Mouse (Mus musculus): ENCODE data around the gene Hdgfl1. TPM values are rescaled to one million over a fixed set of nuclear protein-coding genes. Genes with fewer than 3 reads are reported as not detected.

The Hdgfl1 gene
- total RNA-seq (2021): not detected

DNA sequence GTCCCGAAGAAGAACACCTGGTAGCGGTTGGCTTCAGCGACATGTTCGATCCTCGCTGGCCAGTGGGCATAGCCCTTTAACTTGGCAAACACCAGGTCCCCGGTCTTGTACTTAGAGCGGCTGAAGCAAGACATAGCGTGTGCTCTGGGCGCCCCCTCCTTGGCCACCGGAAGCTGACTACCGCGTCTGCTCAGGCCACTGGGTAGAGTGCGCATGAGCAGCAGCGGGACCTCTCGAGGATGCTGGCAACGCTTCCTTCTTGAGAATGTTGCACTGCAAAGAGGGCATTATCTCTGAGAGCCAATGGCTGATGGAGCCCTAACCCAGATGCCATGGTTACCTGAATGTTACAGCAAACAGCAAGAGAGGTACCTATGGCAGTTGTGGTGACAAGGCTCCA is at the start of gene Hdgfl1:
Gene Hdgfl1, minus strand, starts transcription at position 211 of the 400 bp plus-strand sequence.
- no peak for DNase-seq

DNA sequence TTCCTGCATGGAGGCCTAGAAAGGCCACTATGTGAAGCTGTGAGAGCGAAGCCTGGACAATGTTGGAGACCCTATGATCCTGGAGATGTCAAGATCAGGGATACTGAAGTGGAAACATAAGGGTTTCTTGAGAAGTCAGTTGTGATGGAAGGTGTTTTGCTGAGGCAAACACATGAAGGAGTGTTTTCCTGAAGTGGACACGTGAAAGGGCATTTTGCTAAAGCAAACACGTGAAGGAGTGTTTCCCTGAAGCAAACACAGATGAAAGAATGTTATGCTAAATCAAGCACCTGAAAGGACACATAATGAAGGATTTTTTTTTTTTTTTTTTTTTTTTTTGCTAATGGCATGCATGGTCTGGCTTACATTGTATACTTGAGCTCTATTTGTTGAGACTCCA is 25.5 kb upstream of the Hdgfl1 start:
- DNase-seq: no peak

DNA sequence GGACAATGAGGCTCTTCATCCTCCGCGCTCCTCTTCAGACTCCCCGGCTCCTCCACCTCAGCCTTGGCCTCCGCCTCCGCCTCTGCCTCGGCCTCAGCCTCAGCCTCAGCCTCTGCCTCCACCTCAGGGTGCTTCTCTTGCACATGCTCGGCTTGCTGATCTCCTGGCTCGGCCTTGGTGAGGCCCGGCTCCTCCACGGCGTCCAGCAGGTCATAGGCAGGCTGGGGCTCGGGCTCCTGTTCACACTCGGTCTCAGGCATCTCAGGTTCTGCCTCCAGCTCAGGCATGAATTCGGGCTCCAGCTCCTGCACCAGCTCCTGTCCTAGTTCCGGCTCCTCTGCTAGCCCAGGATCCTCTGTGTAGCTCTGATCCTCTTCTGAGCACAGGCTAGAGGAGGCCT is 541 bp downstream of the Hdgfl1 start:
- DNase-seq: no peak

DNA sequence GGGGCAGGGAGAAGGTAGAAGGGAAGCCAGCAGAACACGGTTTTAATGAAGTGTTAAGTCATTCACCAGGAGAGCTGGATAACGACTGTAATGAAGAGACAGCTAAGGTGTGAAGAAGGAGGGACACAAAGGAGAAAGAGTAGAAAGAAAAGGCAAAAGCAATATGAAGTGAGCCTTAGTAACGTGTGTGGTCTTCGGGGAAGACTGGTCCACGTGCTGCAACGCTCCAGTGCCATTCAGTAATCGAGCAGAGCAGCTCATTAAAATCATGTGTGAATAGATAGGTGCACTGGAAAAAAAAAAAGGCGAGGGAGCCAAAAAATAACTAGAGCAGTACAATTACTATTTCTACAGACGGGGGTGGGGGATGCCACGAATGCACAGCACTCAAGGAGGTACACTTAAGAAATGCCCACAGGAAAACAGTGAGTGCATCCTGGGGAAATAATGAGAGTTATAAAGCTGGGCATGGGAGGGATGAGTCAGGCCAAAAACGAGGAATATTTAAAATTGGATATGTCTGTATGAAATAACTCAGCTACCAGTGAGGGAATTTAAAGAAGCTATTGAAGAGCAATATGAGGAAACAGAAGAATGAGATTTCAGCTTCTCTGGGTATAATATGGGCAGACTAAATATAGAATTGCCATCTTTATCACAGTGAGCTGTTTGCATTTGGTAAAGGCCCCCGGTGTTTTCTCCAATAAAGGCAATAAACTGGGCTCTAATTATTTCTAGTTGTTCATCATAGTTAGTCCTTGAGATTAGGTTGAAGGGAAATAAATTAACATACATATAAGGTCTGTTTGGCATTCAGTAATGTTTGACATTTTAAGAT is 7.8 kb downstream of the Hdgfl1 start:
- DNase-seq: no peak

DNA sequence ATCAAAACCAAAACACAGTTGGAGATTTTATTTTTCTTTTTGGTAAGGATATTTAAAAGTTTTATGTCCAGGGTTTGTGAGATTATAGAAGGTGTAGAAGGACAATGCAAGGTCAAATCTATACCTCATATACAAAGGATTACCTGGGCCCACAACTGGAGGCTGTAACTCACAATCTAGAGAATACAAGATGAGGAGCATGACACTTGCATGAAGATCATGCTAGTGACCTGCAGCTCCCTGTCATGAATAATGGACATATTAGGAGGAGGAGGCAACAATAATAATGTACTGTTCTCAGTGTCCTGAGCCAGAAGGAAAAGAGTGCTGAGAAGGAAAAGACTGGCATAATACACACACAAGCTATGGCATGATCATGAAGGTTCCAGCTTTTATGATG is 17.1 kb downstream of the Hdgfl1 start:
- no peak for DNase-seq

DNA sequence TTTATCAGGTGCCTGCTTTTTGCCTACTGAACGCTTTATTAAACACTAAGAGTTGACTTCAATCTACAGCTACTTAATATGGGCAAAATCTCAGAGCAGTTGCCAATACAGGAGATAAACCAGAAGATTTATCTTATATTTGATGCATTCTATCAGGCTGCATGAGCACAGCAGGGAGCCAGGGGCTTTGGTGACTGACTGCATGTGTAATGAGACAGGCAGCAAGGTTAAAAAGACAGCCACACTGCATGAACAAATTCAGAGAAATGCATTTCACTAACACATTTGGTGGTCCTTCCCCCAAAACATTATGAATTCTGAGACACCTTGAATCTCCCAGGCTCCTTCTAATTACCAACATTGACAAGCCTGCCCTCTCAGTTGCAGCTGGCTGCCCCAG is 17.6 kb downstream of the Hdgfl1 start:
- no peak for DNase-seq

DNA sequence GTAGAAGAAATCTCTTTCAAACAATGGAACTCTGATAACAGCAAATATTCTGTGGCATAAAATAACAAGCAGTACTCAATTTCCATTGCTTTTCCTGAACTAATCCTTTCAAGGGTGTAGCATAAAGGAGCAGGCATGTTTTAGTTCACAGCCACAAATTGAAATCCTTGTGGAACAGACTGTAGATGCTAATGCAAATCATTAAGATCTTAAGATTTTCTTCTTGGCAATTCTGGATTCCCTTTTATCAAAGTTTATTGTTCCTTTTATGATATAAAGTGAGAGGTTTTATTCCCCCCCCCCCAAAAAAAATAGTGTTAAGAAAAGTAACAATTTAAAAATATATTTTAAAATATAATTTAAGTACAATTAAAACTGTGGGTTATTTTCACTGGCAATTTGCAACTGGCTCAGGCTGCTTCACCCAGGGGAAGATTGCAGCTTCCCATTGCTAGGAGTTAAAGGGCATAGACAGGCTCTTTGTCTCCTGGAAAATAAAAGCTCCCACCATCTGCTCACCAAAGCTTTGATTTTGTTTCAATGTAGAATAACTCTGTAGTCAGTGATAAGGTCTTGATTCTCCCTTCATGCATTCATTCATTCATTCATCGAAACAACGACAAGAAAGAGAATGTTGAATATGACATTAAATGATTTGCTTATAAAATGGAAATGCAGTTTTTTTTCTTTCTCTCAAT is 24.1 kb downstream of the Hdgfl1 start:
- DNase-seq: no peak

DNA sequence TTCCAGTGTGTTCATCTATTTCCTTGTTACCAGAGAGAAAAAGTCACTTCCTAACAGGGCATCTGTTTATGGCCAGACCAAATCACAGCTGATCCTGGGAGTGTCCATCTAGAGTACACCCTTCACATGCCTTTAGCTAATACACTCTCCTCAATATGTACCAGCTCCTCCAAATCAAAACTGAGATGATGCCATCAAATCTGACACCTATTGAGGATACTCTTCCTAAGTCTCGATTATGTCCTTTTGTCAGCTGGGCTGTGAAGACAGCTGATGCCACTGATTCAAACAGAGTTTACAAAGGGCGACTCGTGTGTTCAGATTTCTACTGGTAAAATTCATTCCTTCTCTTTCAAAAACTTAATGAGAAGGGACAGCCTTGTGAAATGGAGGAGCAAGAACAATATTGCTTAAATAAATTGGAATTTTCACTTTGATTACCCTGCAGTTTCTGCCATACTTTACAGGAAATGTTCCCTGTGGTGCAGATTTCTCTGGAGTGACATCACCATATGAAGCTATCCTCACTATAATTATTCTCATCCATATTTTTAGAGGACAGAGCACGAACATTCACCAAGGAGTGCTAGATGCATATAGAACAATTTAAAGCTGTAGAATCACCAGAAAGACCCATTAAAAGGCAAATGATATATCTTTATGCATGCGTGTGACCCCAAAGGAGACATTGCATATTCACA is 24.8 kb downstream of the Hdgfl1 start:
- DNase-seq: no peak

DNA sequence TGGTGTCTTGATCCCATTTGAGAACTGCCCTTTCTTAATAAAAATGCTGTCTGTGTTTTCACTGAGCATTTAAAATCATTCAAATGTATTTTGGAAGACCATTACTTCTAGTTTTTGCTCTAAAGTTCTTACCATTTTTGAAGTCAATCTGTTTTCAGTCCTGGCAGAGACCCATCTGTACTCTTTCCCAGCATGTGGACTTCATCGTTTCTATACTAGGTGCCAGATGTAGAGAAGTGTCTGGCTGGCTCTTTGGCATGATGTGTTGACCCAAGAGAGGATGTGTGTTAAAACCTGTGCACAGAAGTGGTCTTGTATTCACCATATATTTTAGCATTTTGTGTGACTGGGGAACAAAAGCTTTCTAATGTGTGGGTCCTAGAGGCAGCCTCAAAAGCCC is 25.9 kb downstream of the Hdgfl1 start:
- no peak for DNase-seq

DNA sequence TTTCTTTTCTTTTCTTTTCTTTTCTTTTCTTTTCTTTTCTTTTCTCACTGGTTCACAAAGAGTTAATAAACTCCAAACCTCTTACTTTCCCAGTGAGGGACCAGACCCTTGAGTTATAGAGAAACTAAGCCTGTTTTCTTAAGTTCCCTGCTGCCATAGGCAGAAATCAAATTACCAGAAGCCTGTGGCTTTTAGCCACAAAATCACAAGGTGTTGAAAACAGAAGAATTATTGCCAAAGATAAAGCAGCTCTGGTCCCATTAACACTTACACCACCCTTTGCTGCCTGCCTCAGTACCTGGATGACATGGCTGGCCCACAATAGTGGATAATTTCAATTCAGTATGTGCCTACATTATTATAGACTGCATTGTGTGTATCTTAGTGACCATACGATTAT is 35.0 kb downstream of the Hdgfl1 start:
- no peak for DNase-seq

DNA sequence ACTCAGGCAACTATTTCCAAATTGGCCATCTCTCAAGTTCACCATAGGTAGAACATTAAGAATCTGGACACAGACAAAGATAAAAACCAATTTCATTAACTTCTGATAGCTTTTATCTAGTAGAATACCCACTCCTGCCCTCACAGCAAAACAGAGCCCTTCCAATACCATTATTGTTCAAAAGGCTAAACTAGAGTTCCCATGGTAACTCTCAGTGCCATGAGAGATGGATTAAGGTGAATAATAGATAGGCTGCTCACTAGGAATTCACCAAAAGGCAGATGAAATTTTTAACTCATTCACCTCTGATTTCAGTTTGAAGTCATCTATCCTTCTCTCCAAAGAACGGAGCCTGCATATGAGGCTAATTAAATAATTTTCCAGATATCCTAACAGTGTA is 45.7 kb downstream of the Hdgfl1 start:
- no peak for DNase-seq

DNA sequence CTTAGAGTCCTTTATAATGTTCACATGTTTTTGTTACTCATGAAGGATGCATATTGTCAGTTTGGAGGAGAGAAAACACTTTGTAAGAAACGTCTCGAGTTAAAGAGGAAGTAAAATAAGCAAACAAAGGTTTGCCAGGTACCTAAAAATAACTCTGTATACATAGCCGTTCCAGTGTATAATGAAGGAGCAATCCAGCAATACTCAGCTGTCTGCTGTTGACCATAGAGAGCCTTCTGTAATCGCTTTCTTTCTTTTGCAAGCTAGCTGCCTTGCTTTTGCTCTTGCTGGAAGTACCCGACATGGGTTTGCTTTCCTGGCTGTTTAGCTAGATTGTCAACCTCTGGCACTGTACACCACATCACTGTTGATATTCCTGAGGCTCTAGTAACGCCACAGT is 48.6 kb downstream of the Hdgfl1 start:
- DNase-seq: no peak

DNA sequence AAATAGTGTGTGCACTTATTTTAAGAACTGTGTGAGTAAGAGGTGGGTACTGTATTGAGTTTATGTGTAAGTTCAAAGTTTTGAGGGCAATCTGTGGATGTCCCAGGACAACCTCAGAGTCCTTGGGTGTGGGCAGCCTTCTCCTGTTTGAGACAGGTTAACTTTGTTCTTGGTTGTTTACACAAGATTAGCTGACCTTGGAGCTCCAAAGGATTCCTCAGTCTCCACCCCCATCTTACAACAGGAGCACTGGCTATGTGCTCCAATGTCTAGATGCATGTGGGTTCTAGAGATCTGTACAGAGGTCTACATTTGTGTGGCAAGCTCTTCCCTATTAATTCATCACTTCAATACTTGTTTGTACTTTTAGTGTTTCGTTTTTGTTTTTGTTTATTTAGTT is 49.0 kb downstream of the Hdgfl1 start:
- DNase-seq: no peak

DNA sequence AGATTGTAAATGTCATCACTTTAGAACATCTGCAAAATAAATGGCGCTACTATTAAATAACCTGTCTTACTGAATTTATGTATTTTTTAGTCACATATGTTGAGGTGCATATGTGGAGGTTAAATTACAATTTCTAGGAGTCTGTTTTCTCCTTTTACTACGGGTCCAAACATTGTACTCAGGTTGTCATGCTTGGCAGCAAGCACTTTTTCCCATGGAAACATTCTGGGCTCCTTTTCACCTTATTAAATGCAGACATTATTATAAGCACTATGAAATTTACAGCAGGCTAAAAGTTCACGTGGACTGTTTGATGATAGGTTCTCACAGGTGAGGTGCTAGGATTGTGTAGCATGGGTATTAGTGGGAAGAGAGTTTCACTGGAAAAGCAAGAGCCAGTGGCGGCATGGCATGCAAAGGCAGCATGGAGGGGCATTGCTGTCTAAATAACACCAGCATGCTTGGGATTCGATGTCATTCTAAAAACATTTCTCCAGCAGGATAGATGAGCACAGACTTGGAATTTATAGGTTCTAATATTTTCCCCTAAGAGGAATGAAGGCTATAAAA is 50.7 kb downstream of the Hdgfl1 start:
- no peak for DNase-seq

All from layer of hippocampus, postnatal 36 days (tissue).